Mouse (Mus musculus) forebrain, postnatal 0 days (tissue): ENCODE data around the gene Grm4. TPM values are rescaled to one million over a fixed set of nuclear protein-coding genes. Genes with fewer than 3 reads are reported as not detected.
A peak's percentile ranks its signal among the peaks of the same experiment; 100 is the strongest.

Source experiments
- ATAC-seq: fragments of 200-750 bp; cut with Nextera tagmentation; 2 replicates; pipeline ENCODE4 v1.8.0; 2017; ENCODE audit warnings: mild to moderate bottlenecking, moderate library complexity
- DNase-seq: peaks from one replicate; pipeline ENCODE4 v3.0.0-alpha.2; 2015
- H3K27ac ChIP-seq: fragments of 300-500 bp; sonication (generic); 2 replicates; pipeline ENCODE4 v1.5.1; 2014; ENCODE audit warnings: low read depth, mild to moderate bottlenecking, antibody characterized with exemption, low read length, moderate library complexity, mixed read lengths
- H3K27me3 ChIP-seq: fragments of 300-500 bp; sonication (generic); 2 replicates; pipeline ENCODE4 v1.6.1; 2014; ENCODE audit warnings: mild to moderate bottlenecking, low read length, mixed read lengths; ENCODE audit not compliant: insufficient read depth
- H3K36me3 ChIP-seq: fragments of 300-500 bp; sonication (generic); 2 replicates; pipeline ENCODE4 v1.6.1; 2014; ENCODE audit warnings: mild to moderate bottlenecking, moderate library complexity; ENCODE audit not compliant: insufficient read depth
- H3K4me1 ChIP-seq: fragments of 300-500 bp; sonication (generic); 2 replicates; pipeline ENCODE4 v1.6.1; 2014; ENCODE audit warnings: antibody characterized with exemption; ENCODE audit not compliant: insufficient read depth
- H3K4me2 ChIP-seq: fragments of 300-500 bp; sonication (generic); 2 replicates; pipeline ENCODE4 v1.6.1; 2014; ENCODE audit warnings: low read depth, mild to moderate bottlenecking, moderate library complexity
- H3K4me3 ChIP-seq: fragments of 300-500 bp; sonication (generic); 2 replicates; pipeline ENCODE4 v1.5.1; 2014; ENCODE audit warnings: low read depth, low read length, mixed read lengths
- H3K9ac ChIP-seq: fragments of 300-500 bp; sonication (generic); 2 replicates; pipeline ENCODE4 v1.6.1; 2014; ENCODE audit warnings: mild to moderate bottlenecking
- H3K9me3 ChIP-seq: fragments of 300-500 bp; sonication (generic); 2 replicates; pipeline ENCODE4 v1.6.1; 2016; ENCODE audit warnings: low read length
- CTCF ChIP-seq: sonication (generic); IDR thresholded peaks from 2 replicates; pipeline ENCODE4 v1.5.1; 2016; ENCODE audit warnings: antibody characterized with exemption, control low read depth, low read depth
- WGBS: fragments of 180-500 bp; shearing (Covaris S2); extraction: QIAGEN DNeasy Blood & Tissue Kit; methylation state at CpG from one replicate; pipeline ENCODE4 v1.1.7; 2014; 5-methylcytosine and 5-hydroxymethylcytosine counted together
- polyA plus RNA-seq: library from polyadenylated mRNA; unstranded; fragments of >200 nt; fragmentation: Nextera tagmentation; extraction: Ambion mirVana; gene quantifications from 2 replicates; pipeline ENCODE4 v1.2.1, GENCODE M21; 2015
- total RNA-seq: library from RNA; depleted of rRNA; stranded (reverse); fragments of >200 nt; gene quantifications from 2 replicates; pipeline ENCODE4 v1.2.3, GENCODE M21; 2014

Grm4 gene
- total and polyA plus RNA-seq, 2 experiments from 2014 or later: 5.5 to 14.5 TPM

DNA sequence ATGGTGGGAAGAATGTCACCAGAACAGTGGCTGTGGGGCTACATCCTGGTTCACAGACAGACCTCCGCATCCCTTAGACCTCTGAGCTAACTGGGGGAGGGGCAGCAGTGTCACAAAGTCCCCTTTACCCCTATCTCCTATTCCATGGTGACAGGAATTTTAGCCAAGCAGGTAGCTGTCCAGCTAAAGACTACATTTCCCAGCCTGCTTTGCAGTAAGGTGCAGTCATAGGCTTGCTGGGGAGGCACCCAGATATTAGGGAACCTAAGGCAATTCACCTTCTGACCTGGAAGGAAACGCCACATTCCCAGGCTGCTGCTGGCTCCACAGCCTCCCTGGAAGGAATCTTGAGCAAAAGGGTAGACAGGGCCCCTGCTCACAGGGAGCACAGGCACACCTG is 20.1 kb upstream of the Grm4 start:
- no peaks in the 10 kb centered on the region for H3K4me1 ChIP-seq
- TF ChIP-seq CTCF: no peak
- H3K4me3 ChIP-seq: no peak overlapping the region
- H3K9ac ChIP-seq: no peak overlapping the region
- H3K9me3 ChIP-seq: no peaks in the 10 kb centered on the region
- H3K36me3 ChIP-seq: no peaks in the 10 kb centered on the region
- 83% methylated on average over 2 of the region's 2 CpGs for WGBS
- no peaks in the 10 kb centered on the region for H3K27me3 ChIP-seq
- DNase-seq: no peak
- no peak overlapping the region for H3K27ac ChIP-seq
- no peak for ATAC-seq
- no peak overlapping the region for H3K4me2 ChIP-seq

DNA sequence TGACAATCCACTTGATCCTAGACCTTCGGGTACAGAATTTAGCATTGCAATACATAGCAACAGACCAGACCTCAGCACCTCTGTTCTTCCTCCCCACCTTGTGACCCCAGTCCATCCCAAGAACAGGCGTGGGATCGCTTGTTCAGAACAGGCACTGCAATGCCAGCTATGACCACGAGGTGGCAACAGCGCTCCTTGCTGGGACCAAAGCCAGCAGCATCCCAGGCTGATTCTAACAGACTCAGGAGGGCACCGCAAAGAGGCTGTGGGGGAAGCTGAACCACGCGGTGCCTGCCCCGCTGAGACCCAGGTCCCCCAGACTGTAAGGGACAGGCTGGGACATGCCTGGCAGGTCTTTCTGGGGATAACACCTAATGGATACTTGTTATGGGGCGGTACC is 13.5 kb upstream of the Grm4 start:
- WGBS: 5% methylated on average over 10 of the region's 10 CpGs
- no peak overlapping the region for H3K4me3 ChIP-seq
- H3K9ac ChIP-seq: no peak overlapping the region
- no peaks in the 10 kb centered on the region for H3K9me3 ChIP-seq
- no peaks in the 10 kb centered on the region for H3K36me3 ChIP-seq
- H3K27ac ChIP-seq: no peak overlapping the region
- H3K27me3 ChIP-seq: no peaks in the 10 kb centered on the region
- no peaks in the 10 kb centered on the region for H3K4me1 ChIP-seq
- peak; percentile 100 for TF ChIP-seq CTCF
- DNase-seq: peak; percentile 92
- peak; percentile 79 for ATAC-seq
- no peak overlapping the region for H3K4me2 ChIP-seq

DNA sequence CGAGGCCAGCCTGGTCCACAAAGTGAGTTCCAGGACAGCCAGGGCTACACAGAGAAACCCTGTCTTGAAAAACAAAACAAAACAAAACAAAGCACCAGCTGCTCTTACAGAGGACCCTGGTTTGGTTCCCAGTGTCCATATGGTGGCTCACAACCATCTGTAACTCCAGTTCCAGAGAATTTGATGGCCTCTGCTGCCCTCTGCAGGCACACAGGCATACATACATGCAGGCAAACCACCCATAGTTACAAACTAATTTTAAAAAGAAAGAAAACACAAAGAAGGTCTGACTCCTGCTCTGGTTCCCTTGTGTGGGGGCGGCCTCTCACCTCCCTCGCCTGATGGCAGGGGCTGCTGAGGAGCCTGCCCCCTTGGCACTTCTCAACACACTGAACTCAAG is 12.2 kb upstream of the Grm4 start:
- peak; percentile 45; the same call in 1 of the 2 replicates for TF ChIP-seq CTCF
- Histone ChIP-seq H3K36me3 (no peaks in the 10 kb centered on the region), H3K9ac (no peak overlapping the region), H3K27me3 (no peaks in the 10 kb centered on the region), H3K4me2 (no peak overlapping the region), H3K9me3 (no peaks in the 10 kb centered on the region), H3K4me1 (no peaks in the 10 kb centered on the region), H3K27ac (no peak overlapping the region), H3K4me3 (no peak overlapping the region)
- ATAC-seq (no peak), DNase-seq (no peak)
- 82% methylated on average over 3 of the region's 3 CpGs for WGBS

DNA sequence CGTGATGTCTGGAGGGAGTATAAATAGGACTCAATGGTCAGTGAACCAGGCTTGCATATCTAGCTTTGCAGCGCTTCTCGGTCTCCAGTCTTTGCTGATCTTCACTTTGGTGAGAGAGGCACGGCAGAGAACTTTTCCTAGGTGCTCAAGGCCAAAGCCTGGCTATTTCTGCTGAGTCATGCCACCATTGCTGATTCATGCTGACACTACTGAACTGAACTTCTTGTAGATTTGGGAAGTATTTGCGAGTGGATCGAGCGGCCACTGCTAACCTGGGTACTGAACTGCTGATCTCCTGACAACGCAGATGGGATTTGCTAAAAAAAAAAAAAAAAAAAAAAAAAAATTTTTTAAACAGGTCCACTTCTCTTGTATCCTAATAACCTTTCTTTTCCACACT is 10.9 kb upstream of the Grm4 start:
- H3K9ac ChIP-seq: no peak overlapping the region
- H3K27me3 ChIP-seq: no peaks in the 10 kb centered on the region
- H3K4me3 ChIP-seq: no peak overlapping the region
- no peaks in the 10 kb centered on the region for H3K4me1 ChIP-seq
- DNase-seq (no peak), ATAC-seq (no peak)
- H3K27ac ChIP-seq: no peak overlapping the region
- no peaks in the 10 kb centered on the region for H3K9me3 ChIP-seq
- no peak overlapping the region for H3K4me2 ChIP-seq
- TF ChIP-seq CTCF: no peak
- no peaks in the 10 kb centered on the region for H3K36me3 ChIP-seq
- WGBS: 90% methylated on average over 8 of the region's 8 CpGs

DNA sequence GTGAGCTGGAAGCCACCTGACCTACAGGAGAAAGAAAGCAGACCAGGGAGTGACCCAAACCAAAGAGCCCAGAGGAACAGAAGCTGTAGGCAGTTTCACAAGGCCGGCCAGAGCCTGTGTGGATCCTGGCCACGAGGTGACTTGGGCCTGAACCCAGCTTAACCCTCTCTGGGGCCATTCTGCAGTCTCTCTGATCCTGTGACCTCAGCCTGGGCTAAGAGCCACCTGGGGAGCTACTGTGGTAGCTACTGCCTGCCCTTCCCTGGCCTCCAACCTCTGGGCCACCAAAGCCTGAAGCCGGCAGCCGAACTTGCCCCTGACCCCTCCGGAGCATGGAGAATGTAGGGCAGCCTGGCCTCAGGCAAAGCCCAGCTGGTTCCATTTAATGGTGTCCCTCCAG is 7.6 kb upstream of the Grm4 start:
- Histone ChIP-seq H3K4me1 (no peaks in the 10 kb centered on the region), H3K4me3 (no peak overlapping the region), H3K9me3 (no peaks in the 10 kb centered on the region), H3K27ac (no peak overlapping the region), H3K36me3 (no peaks in the 10 kb centered on the region), H3K4me2 (no peak overlapping the region), H3K9ac (no peak overlapping the region), H3K27me3 (no peaks in the 10 kb centered on the region)
- WGBS: 78% methylated on average over 5 of the region's 5 CpGs
- TF ChIP-seq CTCF: no peak
- ATAC-seq (no peak), DNase-seq (no peak)

DNA sequence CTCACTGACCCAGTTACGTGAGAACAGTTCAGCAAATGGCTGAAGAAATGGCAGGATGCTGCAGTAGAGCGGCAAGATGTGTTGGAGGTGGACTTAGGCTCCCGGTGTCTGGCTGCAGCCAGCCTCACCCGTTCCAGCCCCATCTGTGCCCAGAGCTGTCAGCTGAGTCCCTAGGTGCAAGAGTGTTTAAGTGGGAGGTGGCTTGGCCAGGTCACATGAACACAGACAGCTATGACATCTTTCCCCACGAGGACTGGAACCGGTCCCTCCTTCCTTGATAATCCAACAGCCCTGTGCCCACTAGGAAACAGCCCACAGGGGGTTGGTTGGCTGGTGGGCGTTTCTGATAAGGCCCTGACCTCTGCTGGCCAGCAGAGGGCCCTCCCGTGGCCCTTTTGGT is 6.8 kb upstream of the Grm4 start:
- Histone ChIP-seq H3K27me3 (no peaks in the 10 kb centered on the region), H3K4me1 (no peaks in the 10 kb centered on the region), H3K36me3 (no peaks in the 10 kb centered on the region), H3K9me3 (no peaks in the 10 kb centered on the region), H3K4me2 (no peak overlapping the region), H3K9ac (no peak overlapping the region), H3K4me3 (no peak overlapping the region), H3K27ac (no peak overlapping the region)
- no peak for ATAC-seq
- no peak for DNase-seq
- 65% methylated on average over 8 of the region's 8 CpGs for WGBS
- TF ChIP-seq CTCF: 0 out of 2 replicates have a peak, but pooled peaks have one; percentile 9

DNA sequence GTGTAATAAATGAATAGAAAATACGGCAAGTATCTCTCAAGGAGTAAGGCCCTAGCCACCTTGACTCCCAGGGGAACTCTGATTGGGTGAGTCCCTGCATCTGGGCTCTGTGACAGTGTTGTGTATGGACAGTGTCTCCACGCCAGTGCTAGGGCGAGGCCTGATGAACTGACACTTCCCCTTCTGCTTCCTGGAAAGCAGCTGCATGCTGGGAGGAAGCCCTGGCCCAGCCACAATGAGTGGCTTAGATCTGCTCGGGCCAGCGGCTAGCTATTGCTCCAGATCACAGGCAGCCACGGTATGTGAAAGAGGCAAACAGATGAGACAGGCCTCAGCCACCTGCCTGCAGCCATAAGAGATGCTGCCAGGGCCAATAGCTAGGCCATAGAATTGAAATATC is 6.0 kb upstream of the Grm4 start:
- 75% methylated on average over 6 of the region's 6 CpGs for WGBS
- Histone ChIP-seq H3K36me3 (no peaks in the 10 kb centered on the region), H3K4me2 (no peak overlapping the region), H3K4me3 (no peak overlapping the region), H3K27me3 (no peaks in the 10 kb centered on the region), H3K27ac (no peak overlapping the region), H3K9ac (no peak overlapping the region), H3K4me1 (no peaks in the 10 kb centered on the region), H3K9me3 (no peaks in the 10 kb centered on the region)
- no peak for TF ChIP-seq CTCF
- ATAC-seq (no peak), DNase-seq (no peak)

DNA sequence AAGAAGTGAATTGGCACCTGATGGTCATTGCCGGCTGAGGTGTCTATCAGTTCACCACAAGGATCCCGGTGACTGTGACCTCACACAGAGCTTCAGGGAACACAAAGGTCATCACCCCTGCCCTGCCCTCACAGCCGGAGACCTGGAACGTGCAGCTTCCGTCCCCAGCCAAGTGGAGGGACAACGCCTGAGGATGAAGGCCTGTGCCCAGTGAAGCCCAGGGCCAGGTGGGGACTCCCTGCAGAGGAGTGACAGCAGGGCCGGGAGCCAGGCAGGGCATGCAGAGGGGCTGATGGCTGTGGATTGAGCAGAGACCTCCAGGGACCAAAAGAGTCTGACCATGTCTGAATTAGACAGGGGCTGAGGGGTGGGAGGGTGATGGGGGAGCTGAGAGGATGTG is 1.9 kb upstream of the Grm4 start:
- ATAC-seq (no peak), DNase-seq (no peak)
- no peak for TF ChIP-seq CTCF
- WGBS: 58% methylated on average over 7 of the region's 7 CpGs
- H3K36me3 ChIP-seq: no peaks in the 10 kb centered on the region
- no peak overlapping the region for H3K9ac ChIP-seq
- peaks cover 17% of the 10 kb centered on the region; the same call in 1 of the 2 replicates for H3K27me3 ChIP-seq
- H3K27ac ChIP-seq: no peak overlapping the region
- no peaks in the 10 kb centered on the region for H3K9me3 ChIP-seq
- H3K4me1 ChIP-seq: no peaks in the 10 kb centered on the region
- no peak overlapping the region for H3K4me3 ChIP-seq
- H3K4me2 ChIP-seq: no peak overlapping the region
